Mouse (Mus musculus): Measurements from ENCODE around the gene Atf6. TPM values are rescaled to one million over a fixed set of nuclear protein-coding genes. Genes with fewer than 3 reads are reported as not detected.

Atf6 gene
- polyA plus RNA-seq, 1 experiment from 2014 or later: 8.3 TPM

- Histone ChIP-seq H3K27ac (no peak overlapping the region), H3K27me3 (no peaks in the 10 kb centered on the region), H3K36me3 (peaks cover 59% of the 10 kb centered on the region), H3K4me3 (replicated peaks) (no peak overlapping the region), H3K4me1 (replicated peaks) (no peaks in the 10 kb centered on the region), H3K9me3 (no peaks in the 10 kb centered on the region), H3K4me2 (replicated peaks) (no peak overlapping the region), H3K9ac (replicated peaks) (no peak overlapping the region)
- WGBS: 96% methylated on average over 3 of the region's 3 CpGs
- no peak for ATAC-seq
These were observed 8.1 kb upstream of the Atf6 start for GRCm38 (mm10) chr1:170875676-170876075.

DNA sequence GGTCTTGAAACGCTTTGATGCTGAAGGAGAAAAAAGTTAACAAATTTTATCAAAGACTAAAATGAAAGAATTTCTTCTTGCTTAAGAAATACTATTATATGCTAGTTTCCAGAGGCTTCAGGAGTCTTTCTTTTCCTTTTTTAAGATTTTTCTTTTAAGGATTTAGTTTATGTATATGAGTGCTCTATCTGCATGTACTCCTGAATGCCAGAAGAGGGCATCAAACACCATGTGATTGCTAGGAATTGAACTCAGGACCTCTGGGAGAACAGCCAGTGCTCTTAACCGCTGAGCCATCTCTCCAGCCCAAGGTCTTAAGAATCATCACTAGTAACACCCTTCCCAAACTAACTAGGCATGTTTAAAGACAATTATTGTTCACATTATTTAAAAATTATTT lies 4.4 kb upstream of the Atf6 start:
- 96% methylated on average over 2 of the region's 2 CpGs for WGBS
- H3K9ac ChIP-seq (replicated peaks): no peak overlapping the region
- no peaks in the 10 kb centered on the region for H3K9me3 ChIP-seq
- H3K4me1 ChIP-seq (replicated peaks): peaks cover under 1% of the 10 kb centered on the region
- H3K4me3 ChIP-seq (replicated peaks): no peak overlapping the region
- no peak overlapping the region for H3K4me2 ChIP-seq (replicated peaks)
- H3K27ac ChIP-seq: no peak overlapping the region
- no peak for ATAC-seq
- H3K36me3 ChIP-seq: peaks cover 33% of the 10 kb centered on the region
- H3K27me3 ChIP-seq: no peaks in the 10 kb centered on the region

DNA sequence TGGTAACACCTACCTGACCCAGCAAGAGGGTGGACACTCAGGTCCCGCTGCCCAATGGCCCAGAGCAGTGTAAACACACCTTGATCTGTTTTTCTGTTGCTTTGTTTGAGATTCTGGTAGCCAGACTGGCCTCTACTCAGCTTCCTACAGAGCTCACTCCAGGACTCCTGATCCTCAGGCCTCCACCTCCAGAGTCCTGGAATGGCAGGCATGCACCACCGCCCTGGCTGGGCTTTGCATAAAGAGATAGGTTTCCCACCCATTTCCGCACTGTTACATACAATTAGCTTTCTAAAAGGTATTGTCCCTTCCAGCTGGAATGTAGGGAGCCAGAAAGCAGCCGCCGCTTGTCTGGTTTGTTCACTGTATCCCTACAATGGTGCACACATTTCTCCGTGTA lies 3.8 kb upstream of the Atf6 start:
- Histone ChIP-seq H3K9ac (replicated peaks) (no peak overlapping the region), H3K4me2 (replicated peaks) (no peak overlapping the region), H3K36me3 (peaks cover 32% of the 10 kb centered on the region), H3K4me1 (replicated peaks) (peaks cover 7% of the 10 kb centered on the region), H3K4me3 (replicated peaks) (no peak overlapping the region), H3K9me3 (no peaks in the 10 kb centered on the region), H3K27me3 (no peaks in the 10 kb centered on the region), H3K27ac (no peak overlapping the region)
- 89% methylated on average over 6 of the region's 6 CpGs for WGBS
- ATAC-seq: no peak

DNA sequence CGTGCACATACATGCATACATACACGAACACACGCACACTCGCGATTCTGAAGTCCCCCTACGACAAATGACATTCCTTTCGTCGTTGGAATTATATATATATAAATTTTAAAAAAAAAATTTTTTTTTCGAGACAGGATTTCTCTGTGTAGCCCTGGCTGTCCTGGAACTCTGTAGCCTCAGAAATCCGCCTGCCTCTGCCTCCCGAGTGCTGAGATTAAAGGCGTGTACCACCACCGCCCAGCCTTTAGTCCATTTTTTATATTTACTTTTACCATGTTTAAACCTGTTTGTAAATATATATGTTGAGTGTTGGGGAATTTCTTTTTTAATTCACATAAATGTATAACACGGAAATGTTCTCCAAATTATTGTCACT lies 1.3 kb upstream of the Atf6 start:
- H3K27me3 ChIP-seq: no peaks in the 10 kb centered on the region
- peak overlapping the region; percentile 79 for H3K4me2 ChIP-seq (replicated peaks)
- H3K4me1 ChIP-seq (replicated peaks): peaks cover 13% of the 10 kb centered on the region
- no peak overlapping the region; the same call in 1 of the 2 replicates for H3K27ac ChIP-seq
- peak overlapping the region; percentile 64 for H3K9ac ChIP-seq (replicated peaks)
- H3K36me3 ChIP-seq: peaks cover 15% of the 10 kb centered on the region
- 19% methylated on average over 14 of the region's 14 CpGs for WGBS
- peak overlapping the region; percentile 63 for H3K4me3 ChIP-seq (replicated peaks)
- ATAC-seq: peak; percentile 46
- no peaks in the 10 kb centered on the region for H3K9me3 ChIP-seq

GRCm38 (mm10) chr1:170868107-170868904 lies 735 bp upstream of the Atf6 start:
- ATAC-seq: peak; percentile 90
- under 1% methylated on average over 33 of the region's 33 CpGs for WGBS
- Histone ChIP-seq H3K4me2 (replicated peaks) (peak overlapping the region; percentile 79), H3K9me3 (no peaks in the 10 kb centered on the region), H3K4me1 (replicated peaks) (peaks cover 13% of the 10 kb centered on the region), H3K4me3 (replicated peaks) (peak overlapping the region; percentile 63), H3K27me3 (no peaks in the 10 kb centered on the region), H3K27ac (no peak overlapping the region; the same call in 1 of the 2 replicates), H3K9ac (replicated peaks) (peak overlapping the region; percentile 82), H3K36me3 (peaks cover 12% of the 10 kb centered on the region; the same call in 1 of the 2 replicates)

DNA sequence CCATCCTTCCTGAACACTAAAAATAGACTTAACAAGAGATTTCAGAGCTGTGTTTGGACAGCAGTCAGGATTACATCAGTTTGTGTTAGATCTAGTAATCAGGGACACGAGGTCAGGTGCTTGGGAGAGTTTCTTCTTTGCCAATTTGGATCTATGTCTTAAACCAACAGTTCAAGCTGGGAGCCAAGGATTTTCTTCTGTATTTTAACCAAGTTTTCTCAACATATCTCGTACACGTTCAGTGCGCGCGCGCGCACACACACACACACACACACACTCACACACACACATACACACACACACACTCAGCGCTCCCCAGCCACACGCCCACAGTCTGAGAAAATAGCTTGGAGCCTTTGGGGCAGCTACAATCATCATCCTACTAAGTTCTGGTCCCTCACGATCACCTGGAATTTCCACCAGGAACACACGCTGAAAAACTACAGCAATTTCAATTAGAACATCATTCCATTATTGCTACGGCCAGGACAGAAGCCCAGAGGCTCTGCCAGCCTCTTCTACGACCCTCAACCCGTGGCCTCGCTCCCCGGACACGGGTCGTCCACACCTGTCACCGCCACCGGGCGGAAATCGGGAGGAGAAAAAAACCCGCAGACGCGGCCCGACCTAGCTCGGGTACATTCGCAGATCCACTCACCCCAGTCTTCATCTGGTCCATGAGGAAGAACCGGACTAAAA lies 430 bp downstream of the Atf6 start:
- Histone ChIP-seq H3K9me3 (no peaks in the 10 kb centered on the region), H3K4me2 (replicated peaks) (peak overlapping the region; percentile 79), H3K4me1 (replicated peaks) (peaks cover 13% of the 10 kb centered on the region), H3K4me3 (replicated peaks) (peak overlapping the region; percentile 63), H3K27me3 (no peaks in the 10 kb centered on the region), H3K27ac (peak overlapping the region; percentile 41; the same call in 1 of the 2 replicates), H3K36me3 (peaks cover 8% of the 10 kb centered on the region; the same call in 1 of the 2 replicates), H3K9ac (replicated peaks) (peak overlapping the region; percentile 82)
- WGBS: 3% methylated on average over 30 of the region's 30 CpGs
- ATAC-seq: peak; percentile 60

DNA sequence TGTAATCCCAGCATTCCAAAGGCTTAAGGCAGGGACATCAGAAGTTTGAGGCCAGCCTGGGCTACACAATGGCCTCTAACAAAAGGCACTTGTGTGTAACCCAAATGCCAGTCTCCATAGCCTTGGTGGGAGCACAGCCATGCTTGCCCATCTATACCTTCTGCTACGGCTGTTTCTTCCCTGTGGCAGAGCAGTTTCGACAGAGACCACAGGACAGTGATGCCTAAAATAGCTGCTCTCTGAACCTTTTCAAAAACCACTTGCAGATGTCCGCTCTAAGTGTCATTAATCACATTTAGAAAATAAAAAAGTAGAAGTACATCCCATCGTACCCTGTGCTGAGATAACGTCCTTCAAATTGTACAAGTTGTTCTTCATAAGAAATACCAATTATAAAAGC lies 2.2 kb downstream of the Atf6 start:
- Histone ChIP-seq H3K4me3 (replicated peaks) (no peak overlapping the region), H3K4me1 (replicated peaks) (peaks cover 13% of the 10 kb centered on the region), H3K4me2 (replicated peaks) (no peak overlapping the region), H3K27ac (no peak overlapping the region), H3K9ac (replicated peaks) (no peak overlapping the region), H3K9me3 (no peaks in the 10 kb centered on the region), H3K36me3 (no peaks in the 10 kb centered on the region), H3K27me3 (no peaks in the 10 kb centered on the region)
- WGBS: 92% methylated on average over 5 of the region's 5 CpGs
- ATAC-seq: no peak

- Histone ChIP-seq H3K36me3 (no peaks in the 10 kb centered on the region), H3K4me1 (replicated peaks) (peaks cover 13% of the 10 kb centered on the region), H3K27ac (no peak overlapping the region), H3K4me3 (replicated peaks) (no peak overlapping the region), H3K9me3 (no peaks in the 10 kb centered on the region), H3K4me2 (replicated peaks) (no peak overlapping the region), H3K9ac (replicated peaks) (no peak overlapping the region), H3K27me3 (no peaks in the 10 kb centered on the region)
- ATAC-seq: no peak
- 81% methylated on average over 3 of the region's 3 CpGs for WGBS
These were observed 2.8 kb downstream of the Atf6 start for GRCm38 (mm10) chr1:170864754-170865153.

- H3K27ac ChIP-seq: no peak overlapping the region
- H3K4me2 ChIP-seq (replicated peaks): no peak overlapping the region
- H3K9me3 ChIP-seq: no peaks in the 10 kb centered on the region
- peaks cover 13% of the 10 kb centered on the region for H3K4me1 ChIP-seq (replicated peaks)
- no peaks in the 10 kb centered on the region for H3K36me3 ChIP-seq
- no peaks in the 10 kb centered on the region for H3K27me3 ChIP-seq
- H3K4me3 ChIP-seq (replicated peaks): no peak overlapping the region
- no peak for ATAC-seq
- no peak overlapping the region for H3K9ac ChIP-seq (replicated peaks)
These were observed 3.3 kb downstream of the Atf6 start for GRCm38 (mm10) chr1:170864234-170864633.

- Histone ChIP-seq H3K36me3 (no peaks in the 10 kb centered on the region), H3K27me3 (no peaks in the 10 kb centered on the region), H3K27ac (no peak overlapping the region), H3K4me2 (replicated peaks) (no peak overlapping the region), H3K9me3 (no peaks in the 10 kb centered on the region), H3K9ac (replicated peaks) (no peak overlapping the region), H3K4me1 (replicated peaks) (peaks cover 13% of the 10 kb centered on the region), H3K4me3 (replicated peaks) (no peak overlapping the region)
- ATAC-seq: no peak
- 76% methylated on average over 4 of the region's 4 CpGs for WGBS
These were observed 4.5 kb downstream of the Atf6 start for GRCm38 (mm10) chr1:170863033-170863432.

DNA sequence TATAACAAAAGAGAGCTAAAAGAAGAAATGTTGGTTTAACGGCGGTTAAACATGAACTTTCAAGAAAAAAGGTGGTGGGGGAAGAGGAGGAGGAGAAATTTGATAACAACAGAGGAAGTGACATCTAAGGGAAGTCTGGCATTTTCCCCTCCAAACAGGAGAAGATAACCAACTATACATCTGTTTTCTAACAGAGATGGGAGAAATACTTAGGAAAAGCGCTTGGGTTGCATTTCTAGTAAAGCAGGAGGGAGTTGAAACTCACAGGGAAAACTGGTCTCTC lies 5.2 kb downstream of the Atf6 start:
- Histone ChIP-seq H3K4me2 (replicated peaks) (no peak overlapping the region), H3K27me3 (no peaks in the 10 kb centered on the region), H3K36me3 (no peaks in the 10 kb centered on the region), H3K9me3 (no peaks in the 10 kb centered on the region), H3K4me1 (replicated peaks) (peaks cover 13% of the 10 kb centered on the region), H3K4me3 (replicated peaks) (no peak overlapping the region), H3K27ac (no peak overlapping the region), H3K9ac (replicated peaks) (no peak overlapping the region)
- 84% methylated on average over 3 of the region's 3 CpGs for WGBS
- ATAC-seq: no peak

DNA sequence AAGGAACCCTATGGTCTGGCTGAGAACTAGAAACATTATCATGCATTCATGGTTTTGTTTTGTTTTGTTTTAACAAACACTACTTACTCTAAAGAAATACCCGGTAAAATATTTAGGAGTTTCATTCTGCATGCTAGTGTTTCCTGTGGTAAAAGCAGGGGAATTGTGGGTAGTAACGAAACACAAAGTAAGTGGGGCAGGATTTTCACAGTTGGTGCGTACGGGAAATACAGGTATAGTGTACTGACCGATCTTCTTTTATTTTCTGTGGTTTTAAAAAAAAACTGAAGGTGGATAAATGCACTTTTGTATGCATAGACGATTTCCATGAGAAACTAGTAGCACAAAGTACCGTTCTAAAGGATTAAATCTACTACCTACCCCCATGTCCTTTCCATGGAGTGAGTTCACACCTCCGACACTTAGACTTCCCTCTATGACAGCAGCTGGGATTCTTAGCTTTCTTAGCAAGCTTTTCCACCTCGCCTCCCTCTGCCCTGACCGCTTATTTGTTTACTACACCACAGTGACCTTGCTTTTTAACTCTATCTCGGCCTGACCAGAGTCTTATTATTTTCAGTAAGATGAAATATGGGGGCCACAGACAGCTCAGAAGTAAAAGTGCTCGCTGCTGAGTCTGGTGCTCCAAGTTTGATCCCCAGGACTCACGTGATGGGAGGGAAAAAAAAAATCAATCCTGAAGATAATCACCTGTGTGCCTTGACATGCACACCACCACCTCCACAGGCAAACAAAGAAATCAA lies 5.7 kb downstream of the Atf6 start:
- no peak overlapping the region for H3K9ac ChIP-seq (replicated peaks)
- no peaks in the 10 kb centered on the region for H3K27me3 ChIP-seq
- WGBS: 86% methylated on average over 13 of the region's 13 CpGs
- H3K27ac ChIP-seq: no peak overlapping the region
- no peak overlapping the region for H3K4me3 ChIP-seq (replicated peaks)
- ATAC-seq: no peak
- no peak overlapping the region for H3K4me2 ChIP-seq (replicated peaks)
- no peaks in the 10 kb centered on the region for H3K36me3 ChIP-seq
- no peaks in the 10 kb centered on the region for H3K9me3 ChIP-seq
- peaks cover 11% of the 10 kb centered on the region for H3K4me1 ChIP-seq (replicated peaks)
